Mouse (Mus musculus): ENCODE measurements around the gene Cul9. TPM values are rescaled to one million over a fixed set of nuclear protein-coding genes. Genes with fewer than 3 reads are reported as not detected.
A peak's percentile ranks its signal among the peaks of the same experiment; 100 is the strongest.
"Not testable (repeated sequence)": the region's sequence is repeated elsewhere in the genome, so short reads cannot be mapped to it uniquely, and the experiment has no call there.

Cul9 gene
- total RNA-seq (2021) = 10 to 100 TPM; 58.8 to 76.6 TPM

DNA sequence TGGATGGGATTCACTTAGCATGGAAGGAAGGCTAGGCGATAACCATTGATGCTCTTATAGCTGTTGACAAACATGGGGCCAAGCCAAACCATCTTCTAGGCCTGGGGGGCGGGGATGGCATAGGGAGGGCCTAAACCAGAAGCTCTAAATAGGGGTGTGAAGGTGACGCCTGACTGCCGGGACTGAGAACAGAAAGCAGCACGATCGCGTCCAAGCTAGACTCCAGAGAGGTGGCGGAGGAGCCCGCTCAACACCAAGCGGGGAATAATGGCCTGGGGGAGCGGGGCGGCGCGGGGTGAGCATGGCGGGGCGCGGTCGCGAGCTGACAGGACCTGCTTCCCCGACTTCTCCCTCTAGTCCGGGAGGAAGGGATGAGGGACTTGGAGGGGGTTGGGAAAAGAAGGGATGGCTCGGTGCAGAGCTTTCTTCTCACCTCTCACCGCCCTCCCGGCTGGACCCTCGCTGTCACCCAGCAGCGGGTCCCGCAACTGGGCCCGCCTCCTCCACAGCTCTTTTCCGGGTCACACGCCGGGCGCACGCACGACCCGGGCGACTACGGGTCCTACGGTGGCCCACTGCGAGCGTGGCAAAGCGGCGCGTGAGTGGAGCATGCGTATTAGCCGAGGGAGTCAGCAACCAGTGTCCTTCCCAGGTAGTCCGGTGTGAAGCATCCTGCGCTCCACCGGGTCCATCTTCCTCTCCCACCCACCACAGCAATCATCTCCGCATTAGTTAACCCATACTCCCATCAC lies at the start of gene Cul9:
Cul9 (minus strand) TSS at position 576 of the 752 bp plus-strand sequence.
- intact Hi-C loops (cut with DNase I) = no loop called here
- DNase-seq (ENCODE audit: low spot score in 2 of 2) = peak; percentile 92 to 93

DNA sequence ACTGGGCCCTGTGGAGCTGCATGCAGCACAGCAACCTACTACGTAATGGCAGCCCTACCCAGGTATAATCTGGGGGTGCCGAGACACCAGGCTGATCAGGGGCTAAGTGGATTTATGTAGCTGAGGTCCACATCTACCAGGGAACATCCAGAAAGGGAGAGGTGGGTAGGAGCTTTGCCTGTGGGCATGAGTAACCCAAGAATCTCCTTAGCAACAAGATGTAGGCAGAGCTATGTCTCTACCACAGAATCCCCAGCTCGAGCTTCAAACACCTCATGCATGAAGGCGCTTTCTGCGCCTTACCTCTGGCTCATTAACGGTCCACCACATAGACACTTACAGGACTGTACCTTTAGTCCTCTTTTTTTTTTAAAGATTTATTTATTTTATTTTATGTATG lies 49.1 kb upstream of the Cul9 start:
- no peak for DNase-seq (ENCODE audit: low spot score in 2 of 2)
- intact Hi-C loops (cut with DNase I) = no loop called here

DNA sequence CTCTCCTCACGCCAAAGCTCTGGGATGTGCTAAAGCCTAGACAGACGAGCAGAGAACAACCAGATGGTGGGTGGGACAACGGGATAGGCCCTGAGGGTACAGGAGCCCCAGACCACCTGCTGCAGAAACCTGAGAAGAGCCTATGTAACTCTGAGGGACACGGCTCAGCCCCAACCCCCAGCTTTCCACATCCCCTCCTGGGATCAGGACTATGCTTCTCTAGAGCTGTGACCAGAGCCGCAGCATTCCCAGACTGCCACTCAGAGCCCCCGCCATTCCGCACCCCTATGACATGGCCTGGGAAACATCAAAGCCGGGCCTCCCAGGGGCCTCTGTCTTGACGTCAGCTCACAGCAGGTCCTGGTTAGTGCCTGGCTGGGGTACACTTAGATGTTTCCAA lies 48.4 kb upstream of the Cul9 start:
- intact Hi-C loops (cut with DNase I) = no loop called here
- DNase-seq (ENCODE audit: low spot score in 2 of 2) = no peak

DNA sequence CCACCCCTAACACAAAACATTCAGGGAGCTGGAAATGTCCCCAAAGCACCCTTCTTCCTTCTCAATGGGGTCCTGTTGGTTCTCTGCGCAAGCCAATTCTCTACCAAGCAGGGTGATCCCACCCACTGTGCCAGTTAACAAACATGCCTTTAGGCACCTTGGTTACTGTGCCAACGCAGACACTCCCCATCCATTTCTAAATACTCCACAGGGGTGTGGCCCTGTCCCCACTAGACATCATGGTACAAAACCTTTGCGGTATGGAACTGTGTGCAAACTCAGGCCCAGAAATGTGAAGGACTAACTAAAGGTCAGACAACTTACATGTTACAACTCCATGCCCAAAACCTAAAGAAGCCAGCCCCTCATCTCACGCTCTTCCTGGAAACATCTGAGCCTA lies 46.9 kb upstream of the Cul9 start:
- DNase-seq (ENCODE audit: low spot score in 2 of 2) = no peak
- intact Hi-C loops (cut with DNase I) = no loop called here

DNA sequence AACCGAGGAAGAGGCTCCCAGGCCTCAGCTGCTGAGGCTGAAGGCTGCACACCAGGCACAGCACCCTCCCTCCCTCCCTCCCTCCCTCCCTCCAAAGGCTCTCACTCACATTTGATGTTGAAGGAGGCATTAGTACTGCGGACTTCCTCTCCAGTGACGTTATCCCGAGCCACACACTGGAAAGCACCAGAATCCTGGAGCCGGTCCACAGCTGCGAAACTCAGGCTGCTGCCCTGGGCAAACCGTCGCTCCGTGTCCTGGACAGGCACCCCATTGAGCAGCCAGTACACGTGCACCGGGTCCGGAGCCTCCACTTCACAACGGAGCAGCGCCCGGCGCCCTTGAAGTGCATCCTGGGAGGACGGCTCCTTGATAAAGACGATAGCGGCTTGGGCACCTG lies 45.2 kb upstream of the Cul9 start:
- intact Hi-C loops (cut with DNase I) = no loop called here
- no peak for DNase-seq (ENCODE audit: low spot score in 2 of 2)

DNA sequence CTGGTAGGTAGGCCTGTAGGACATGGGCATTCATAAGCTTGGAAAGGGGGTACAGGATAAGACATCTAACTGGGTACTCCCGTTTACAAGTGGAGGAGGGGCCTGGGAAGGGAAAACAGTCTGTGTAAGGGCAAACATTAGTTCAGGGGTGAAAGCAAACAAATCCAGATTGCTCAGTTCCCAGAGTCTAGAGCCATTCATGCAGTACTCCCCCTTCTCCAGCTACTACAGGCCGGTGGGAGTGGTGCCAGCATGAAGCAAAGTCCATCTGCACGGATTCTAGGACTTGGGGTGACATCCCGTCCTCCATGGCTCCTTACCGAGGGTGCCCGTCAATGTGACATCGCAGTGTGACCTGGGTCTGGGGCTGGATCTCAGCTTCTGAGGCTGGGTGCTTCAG lies 44.3 kb upstream of the Cul9 start:
- intact Hi-C loops (cut with DNase I) = no loop called here

DNA sequence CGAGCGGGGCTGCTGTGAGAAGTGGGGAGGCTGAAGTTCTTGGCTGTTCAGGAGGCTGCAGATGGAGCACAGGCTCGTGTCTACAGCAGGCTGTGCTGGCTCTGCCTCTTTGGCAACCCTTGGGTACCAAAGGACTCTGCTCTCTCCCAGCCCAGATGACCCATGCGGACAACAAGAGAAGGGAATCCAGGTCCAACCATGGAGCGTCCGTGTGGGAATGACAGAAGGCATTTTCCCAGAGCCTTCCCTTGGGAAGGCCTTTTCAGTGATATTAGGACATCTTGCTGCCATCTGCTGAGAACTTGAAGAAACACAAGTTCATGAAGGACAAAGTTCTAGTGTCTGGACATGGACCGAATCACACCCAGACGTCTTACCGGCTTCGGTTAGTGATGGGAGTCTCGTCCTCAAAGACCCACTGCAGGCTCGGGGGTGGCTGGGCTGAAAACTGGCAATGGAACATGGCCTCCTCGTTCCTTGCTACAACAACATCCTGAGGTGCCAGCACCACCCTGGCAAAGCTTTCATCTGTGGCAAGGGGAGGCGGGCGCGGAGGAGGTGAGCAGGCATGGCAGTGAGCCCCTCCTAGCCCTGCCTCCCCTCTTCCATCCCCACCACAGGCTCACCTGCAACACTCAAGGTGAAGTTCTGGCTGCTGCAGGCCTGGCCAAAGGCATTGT lies 43.6 kb upstream of the Cul9 start:
- DNase-seq (ENCODE audit: low spot score in 2 of 2) = peak in 1 of 2 experiments; percentile 34
- intact Hi-C loops (cut with DNase I) = no loop called here

More for the DNA sequence above, 44.3 kb upstream of the Cul9 start:
- no peak for DNase-seq (ENCODE audit: low spot score in 2 of 2)

DNA sequence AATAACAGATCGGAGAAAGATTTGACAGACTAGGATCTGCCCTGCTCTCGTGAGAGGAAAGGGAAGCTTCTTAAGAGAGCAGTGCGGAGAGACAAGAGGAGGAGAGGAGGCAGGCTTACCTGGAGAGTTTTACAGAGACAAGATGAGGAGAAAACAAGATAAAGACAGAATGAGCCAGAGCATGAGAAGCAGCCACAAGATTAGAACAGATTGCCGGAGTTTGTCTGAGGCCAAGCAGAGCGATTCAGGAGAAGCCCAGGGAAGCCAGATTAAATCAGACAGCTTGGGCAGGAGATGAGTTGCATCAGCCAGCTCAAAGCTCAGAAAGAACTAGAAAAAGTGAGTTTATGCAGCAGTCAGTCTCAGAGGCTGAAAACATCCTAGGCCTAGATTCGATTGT lies 42.7 kb upstream of the Cul9 start:
- intact Hi-C loops (cut with DNase I) = no loop called here

DNA sequence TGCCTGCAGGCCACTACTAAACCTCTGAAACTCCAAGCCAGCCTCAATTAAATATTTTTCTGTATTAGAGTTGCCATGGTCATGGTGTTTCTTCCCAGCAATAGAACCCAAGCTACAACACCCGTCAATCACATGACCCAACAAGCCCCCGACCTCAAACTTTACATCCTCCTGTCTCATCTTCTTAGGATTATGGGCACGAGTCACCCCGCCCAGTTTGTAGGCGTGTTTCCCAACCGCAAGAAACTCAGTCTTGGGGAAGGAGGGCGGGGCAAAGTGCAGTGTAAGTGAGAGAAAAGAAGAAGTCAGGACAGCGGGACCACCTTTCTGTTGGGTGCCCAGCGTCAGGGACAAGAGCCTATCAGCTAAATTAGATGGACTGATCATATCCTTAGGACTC lies 42.0 kb upstream of the Cul9 start:
- no peak for DNase-seq (ENCODE audit: low spot score in 2 of 2)
- intact Hi-C loops (cut with DNase I) = no loop called here

More for the DNA sequence above, 42.7 kb upstream of the Cul9 start:
- no peak for DNase-seq (ENCODE audit: low spot score in 2 of 2)

DNA sequence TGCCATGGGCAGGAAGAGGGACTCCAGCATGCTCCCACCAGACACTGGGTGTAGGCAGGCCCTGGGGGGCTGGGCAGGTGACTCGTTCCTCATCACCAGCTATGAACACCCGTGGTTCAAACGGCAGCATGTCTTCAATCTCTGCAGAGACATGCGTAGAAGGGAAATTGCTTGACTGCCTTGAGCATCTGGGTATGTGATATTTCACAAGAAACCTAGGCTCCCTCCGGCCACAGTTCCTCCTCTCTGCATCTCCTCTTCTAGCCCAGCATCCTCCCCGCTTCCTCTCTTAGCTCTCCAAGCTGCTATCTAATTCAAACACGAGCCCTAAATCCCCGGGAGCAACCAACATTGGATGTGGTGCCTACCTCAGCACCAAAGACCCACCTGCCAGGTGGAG lies 40.1 kb upstream of the Cul9 start:
- intact Hi-C loops (cut with DNase I) = no loop called here
- no peak for DNase-seq (ENCODE audit: low spot score in 2 of 2)

DNA sequence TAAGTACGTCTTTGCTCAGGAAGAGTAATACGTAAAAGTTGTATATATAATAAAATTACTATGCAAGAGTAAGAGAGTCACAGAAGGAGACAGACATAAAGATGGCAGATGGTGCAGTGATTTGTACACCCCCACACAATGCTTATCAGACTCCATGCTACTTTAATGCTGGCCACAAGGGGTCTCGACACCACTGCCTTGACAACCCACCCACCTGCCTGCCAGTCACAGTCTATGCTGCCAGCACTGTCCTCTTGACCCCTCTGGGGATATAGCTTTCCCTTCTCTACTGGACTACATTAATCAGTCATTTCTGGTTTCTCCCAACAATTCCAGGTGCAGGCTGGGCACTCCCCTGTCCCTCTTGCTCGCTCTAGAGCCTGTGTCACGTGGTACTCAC lies 32.5 kb upstream of the Cul9 start:
- DNase-seq (ENCODE audit: low spot score in 2 of 2) = no peak
- intact Hi-C loops (cut with DNase I) = no loop called here

DNA sequence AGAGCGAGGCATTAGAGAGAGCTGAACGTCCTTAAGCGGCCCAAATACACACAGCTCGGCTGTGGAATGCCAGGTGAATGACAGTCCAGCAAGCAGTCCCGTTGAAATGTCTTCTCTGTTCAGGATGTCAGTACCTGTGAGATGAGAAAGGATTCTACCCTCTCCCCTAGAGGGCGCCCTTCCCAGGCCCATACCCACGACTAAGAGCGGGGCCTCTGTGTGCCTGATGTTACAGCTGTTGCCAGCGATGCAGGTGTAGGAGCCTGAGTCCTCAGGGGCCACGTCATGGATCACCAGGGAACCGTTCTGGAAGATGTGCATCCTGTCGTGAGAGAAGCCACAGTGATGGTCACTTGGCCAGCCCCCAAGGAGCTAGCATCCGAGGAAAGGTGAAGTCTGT lies 29.9 kb upstream of the Cul9 start:
- intact Hi-C loops (cut with DNase I) = no loop called here
- DNase-seq (ENCODE audit: low spot score in 2 of 2) = no peak

DNA sequence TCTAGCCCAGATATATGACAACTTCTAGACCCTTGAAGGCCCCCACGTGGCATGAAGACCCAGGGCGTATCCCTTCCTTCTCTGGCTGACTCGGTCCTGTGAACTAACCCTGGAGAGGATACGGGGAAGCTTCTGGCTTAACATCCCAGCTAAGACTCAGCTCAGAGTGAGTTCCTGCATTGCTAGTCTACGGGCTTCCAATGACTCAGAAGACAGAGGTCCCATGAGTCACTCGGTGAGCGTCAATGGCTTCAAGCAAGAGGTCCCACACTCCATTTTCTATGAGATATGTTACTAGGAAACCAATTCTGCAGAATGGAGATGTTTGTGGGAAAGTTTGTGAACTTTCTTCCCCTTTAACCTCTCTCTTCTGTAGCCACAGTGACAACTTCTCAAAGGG lies 28.3 kb upstream of the Cul9 start:
- no peak for DNase-seq (ENCODE audit: low spot score in 2 of 2)
- intact Hi-C loops (cut with DNase I) = no loop called here

DNA sequence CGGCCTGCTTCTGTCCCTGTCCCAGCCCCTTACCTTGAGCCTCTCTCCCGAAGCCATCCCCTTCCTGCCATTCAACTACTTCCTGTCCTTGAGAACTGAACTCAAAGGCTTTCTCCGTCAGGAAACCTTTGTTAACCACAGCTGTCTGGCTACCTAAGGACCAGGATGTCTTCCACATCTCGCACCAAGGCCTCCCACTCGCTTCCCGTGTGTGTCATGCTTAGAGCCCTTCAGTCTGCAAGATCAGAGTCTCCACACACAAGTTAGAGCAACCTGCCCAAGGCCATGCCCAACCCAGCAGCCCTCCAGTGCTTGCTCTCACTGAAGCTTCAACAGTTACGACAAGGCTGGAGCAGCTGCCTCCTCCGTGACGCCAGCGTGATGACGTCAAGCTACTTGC lies 24.8 kb upstream of the Cul9 start:
- no peak for DNase-seq (ENCODE audit: low spot score in 2 of 2)
- intact Hi-C loops (cut with DNase I) = no loop called here

DNA sequence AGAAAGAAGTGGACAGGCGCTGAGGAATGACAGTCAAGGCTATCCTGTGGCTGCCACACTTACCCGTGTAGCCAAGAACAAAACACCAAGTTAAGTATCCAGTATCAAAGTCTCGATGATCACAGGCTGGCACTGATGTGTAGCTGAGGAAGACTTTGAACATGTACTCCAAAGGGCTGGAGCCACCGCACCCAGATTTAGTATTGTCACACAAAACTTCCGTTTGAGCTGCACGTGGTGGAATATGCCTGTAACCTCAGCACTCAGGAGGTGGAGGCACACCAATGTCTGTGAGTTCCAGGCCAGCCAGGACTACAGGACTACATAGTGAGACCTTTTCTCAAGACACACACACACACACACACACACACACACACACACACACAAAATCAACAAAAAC lies 13.0 kb upstream of the Cul9 start:
- no peak for DNase-seq (ENCODE audit: low spot score in 2 of 2)
- intact Hi-C loops (cut with DNase I) = no loop called here

DNA sequence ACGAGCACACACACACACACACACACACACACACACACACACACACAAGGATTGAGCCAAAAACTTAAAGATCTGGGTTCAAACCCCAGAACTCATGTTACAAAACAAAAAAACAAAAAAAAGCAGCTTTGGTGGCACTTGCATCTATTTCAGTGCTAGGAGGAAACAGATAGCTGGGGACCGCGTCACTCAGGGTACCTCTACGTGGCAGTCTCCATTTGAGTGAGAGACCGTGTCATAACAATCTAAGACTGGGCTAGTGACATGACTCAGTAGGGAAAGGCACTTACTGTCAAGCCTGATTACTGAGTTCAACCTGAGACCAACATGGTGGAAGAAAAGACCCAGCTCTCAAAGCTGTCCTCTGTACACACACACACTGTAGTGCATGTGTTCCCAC lies 12.0 kb upstream of the Cul9 start:
- intact Hi-C loops (cut with DNase I) = no loop called here
- DNase-seq (ENCODE audit: low spot score in 2 of 2) = no peak

DNA sequence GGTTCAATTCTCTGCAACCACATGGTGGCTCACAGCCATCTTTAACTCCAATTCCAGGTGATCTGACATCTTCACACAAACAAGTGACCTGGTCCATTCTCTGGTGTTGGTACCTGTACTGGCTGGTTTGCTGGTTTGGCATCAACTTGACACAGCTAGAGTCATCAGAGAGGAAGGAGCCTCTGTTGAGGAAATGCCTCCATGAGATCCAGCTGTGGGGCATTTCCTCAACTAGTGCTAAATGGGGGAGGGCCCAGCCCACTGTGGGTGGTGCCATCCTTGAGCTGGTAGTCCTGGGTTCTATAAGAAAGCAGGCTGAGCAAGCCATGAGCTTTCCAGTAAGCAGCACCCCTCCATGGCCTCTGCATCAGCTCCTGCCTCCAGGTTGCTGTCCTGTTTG lies 11.1 kb upstream of the Cul9 start:
- not testable (repeated sequence) for DNase-seq (ENCODE audit: low spot score in 2 of 2)

DNA sequence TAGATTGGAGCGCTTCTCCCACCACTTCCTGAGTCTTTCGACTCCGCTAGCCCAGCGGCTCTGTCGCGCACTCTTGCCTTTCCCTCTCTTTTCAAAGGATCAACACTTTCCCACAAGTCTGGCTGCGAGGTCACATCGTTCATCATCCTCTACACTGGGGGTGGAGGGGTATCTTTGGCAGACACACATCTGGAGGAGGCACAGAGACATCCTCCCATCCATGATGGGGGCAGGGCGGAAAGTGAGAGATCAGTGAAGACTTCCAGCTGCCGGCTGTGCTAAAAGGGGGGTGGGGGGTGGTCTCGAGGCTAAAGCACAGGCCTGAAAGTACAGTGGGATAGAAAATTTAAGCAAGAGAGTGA lies 10.4 kb upstream of the Cul9 start:
- DNase-seq (ENCODE audit: low spot score in 2 of 2) = no peak
- intact Hi-C loops (cut with DNase I) = no loop called here

More for the DNA sequence above, 11.1 kb upstream of the Cul9 start:
- intact Hi-C loops (cut with DNase I) = not testable (repeated sequence)

DNA sequence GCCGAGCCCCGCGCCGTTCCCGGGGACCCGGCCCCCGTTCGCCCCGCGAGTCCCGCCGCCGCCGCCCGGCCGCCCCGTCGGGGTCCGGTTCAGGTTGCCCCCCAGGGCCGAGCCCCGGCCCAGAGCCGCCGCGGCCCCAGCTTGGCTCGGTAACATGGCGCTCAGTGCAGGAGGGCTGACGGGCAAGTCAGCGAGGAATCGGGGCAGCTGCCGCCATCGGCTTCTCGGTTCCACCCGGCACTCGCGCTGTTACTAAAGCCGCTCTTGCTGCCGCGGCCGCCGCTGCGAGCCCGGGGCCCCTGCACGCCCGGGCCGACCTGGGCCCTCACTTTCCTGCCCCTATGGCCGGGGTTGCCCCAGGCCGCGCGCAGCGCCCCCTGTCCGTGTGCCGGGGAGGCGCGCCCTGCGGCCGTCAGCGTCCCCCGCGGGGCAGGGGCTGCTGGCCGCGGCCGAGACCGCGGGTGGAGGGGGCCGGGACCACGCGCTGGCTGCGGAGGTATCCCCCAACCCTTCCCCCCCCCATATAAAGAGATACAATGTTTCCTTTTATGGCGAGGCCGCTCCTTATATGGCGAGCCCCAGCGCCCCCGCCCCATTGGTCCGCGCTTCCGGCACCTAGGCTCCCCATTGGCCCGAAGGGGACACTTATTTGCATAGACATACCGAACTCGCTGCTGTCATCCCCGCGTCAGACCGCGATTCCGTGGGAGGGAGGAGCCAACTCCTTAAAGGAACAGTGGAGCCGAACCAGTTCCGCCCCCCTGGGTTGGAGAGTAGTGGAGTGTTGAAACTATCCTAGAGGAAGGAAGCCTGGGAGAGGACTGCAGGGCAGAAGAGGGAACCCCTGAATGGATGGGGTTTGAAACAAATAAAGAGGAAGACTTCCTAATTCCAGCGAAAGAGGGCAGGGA lies 9.7 kb upstream of the Cul9 start, which contains the start of gene Srf:
Srf (minus strand) TSS at position 503 of the 911 bp plus-strand sequence.
- intact Hi-C loops (cut with DNase I) = no loop called here
- peak; percentile 97 to 98 for DNase-seq (ENCODE audit: low spot score in 2 of 2)

DNA sequence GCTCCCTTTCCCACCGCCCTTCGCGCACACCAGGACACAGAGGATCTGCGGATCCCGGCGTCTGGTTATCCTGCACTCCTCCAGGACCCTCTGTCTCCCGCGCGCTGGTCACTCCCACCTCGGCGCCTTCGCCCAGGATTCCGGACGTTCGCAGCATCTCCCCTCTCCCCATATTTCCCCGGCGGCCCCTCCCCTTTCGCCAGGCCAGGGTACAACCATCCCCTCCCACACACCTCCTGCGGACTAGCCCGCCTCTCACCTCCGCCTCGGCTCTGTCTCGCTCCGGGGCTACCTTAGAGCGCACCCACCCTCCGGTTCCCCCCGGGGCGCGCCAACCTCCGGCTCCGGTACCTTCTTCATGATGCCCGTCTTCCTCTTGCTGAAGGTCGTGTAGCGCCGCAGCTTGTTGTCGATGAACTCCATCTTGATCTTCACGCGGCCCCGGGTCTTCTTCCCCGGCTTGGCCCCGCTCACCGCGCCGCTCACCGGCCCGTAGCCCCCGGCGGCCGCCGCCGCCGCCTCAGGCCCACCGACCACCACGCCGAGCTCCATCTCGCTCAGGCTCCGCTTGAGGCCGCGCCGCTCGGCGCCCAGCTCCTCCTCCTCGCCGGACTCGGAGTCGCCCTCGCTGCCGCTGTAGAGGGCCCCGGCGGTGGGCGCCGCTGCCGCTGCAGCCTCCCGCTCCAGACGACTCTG lies 8.9 kb upstream of the Cul9 start:
- intact Hi-C loops (cut with DNase I) = loop anchor here (5.0 kb wide), 1 partner anchor 82 kb away; no protein-coding TSS in a partner anchor
- DNase-seq (ENCODE audit: low spot score in 2 of 2) = peak; percentile 57 to 63

All from left cerebral cortex, postnatal 36 days (tissue).